Mouse (Mus musculus): Measurements from ENCODE around the gene Cep41. TPM values are rescaled to one million over a fixed set of nuclear protein-coding genes. Genes with fewer than 3 reads are reported as not detected.

Cep41 gene
- polyA plus RNA-seq, 1 experiment = 4.6 TPM

GRCm38 (mm10) chr6:30644462-30644861 is 49.1 kb downstream of the Cep41 start:
- TF ChIP-seq POLR2A (IDR thresholded peaks at IDR 0.05; ENCODE audit: borderline replicate concordance, extremely low read depth, low read depth, low read length) = no peak
- no peak for TF ChIP-seq CTCF (IDR thresholded peaks at IDR 0.05; ENCODE audit: insufficient read depth, low read length)
- 90% methylated on average over 3 of the region's 3 CpGs for WGBS
- no peak overlapping the region for H3K4me3 ChIP-seq (replicated peaks; ENCODE audit: extremely low read depth, low read depth, low read length)
- DNase-seq = no peak
- H3K4me1 ChIP-seq (ENCODE audit: control insufficient read depth, insufficient read depth, low read length) = peaks cover 2% of the 10 kb centered on the region

DNA sequence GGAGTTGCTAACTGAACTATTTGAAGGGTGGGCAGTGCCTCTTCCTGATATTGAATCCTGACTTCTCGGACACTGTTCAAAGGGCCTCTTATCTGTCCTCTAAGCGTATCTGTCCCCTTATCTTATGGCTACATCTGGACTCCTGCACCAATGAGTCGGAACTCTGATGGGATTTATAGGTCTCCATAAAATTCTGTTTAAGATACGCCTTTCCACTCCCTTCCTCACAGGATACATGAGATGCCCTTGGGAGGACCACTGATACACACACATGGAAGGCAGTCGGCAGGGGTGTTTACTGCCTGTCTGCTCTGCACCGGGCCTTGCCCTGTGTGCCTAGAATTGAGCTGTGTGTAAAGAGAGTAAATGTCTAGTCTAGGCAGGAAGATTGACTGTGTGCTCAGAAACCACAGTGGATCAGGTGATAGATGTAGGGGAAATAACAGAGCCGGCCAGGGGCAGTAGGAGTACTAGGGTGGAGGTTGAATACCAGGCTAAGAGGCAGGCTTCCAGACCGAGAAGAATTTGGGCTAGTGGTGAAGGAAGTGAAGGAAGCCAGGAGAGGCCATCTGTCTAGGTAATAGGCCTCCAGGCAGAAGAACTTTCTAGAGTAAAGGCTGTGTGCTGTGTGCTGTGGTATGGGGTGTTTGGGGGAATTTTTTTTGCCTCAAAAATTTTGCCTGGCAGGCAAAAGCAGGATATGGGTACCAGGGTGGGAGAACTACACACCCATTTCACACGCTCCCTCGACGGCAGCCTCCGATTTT is 49.7 kb downstream of the Cep41 start:
- 53% methylated on average over 12 of the region's 12 CpGs for WGBS
- no peak for DNase-seq
- Histone ChIP-seq H3K4me3 (replicated peaks; ENCODE audit: extremely low read depth, low read depth, low read length) (no peak overlapping the region), H3K4me1 (ENCODE audit: control insufficient read depth, insufficient read depth, low read length) (peaks cover 2% of the 10 kb centered on the region)
- TF ChIP-seq CTCF (IDR thresholded peaks at IDR 0.05; ENCODE audit: insufficient read depth, low read length) = no peak
- TF ChIP-seq POLR2A (IDR thresholded peaks at IDR 0.05; ENCODE audit: borderline replicate concordance, extremely low read depth, low read depth, low read length) = no peak

- H3K4me3 ChIP-seq (replicated peaks; ENCODE audit: extremely low read depth, low read depth, low read length) = no peak within 1 kb of the TSS
- TF ChIP-seq POLR2A (IDR thresholded peaks at IDR 0.05; ENCODE audit: borderline replicate concordance, extremely low read depth, low read depth, low read length) (no peak), CTCF (IDR thresholded peaks at IDR 0.05; ENCODE audit: insufficient read depth, low read length) (no peak)
- peaks cover 2% of the 10 kb centered on the region for H3K4me1 ChIP-seq (ENCODE audit: control insufficient read depth, insufficient read depth, low read length)
- WGBS = 87% methylated on average over 5 of the region's 5 CpGs
- no peak for DNase-seq
Measured at GRCm38 (mm10) chr6:30638674-30639268, 54.8 kb downstream of the Cep41 start, which contains the start of gene Cpa1. Gene Cpa1, plus strand, starts transcription at chr6:30639218.

DNA sequence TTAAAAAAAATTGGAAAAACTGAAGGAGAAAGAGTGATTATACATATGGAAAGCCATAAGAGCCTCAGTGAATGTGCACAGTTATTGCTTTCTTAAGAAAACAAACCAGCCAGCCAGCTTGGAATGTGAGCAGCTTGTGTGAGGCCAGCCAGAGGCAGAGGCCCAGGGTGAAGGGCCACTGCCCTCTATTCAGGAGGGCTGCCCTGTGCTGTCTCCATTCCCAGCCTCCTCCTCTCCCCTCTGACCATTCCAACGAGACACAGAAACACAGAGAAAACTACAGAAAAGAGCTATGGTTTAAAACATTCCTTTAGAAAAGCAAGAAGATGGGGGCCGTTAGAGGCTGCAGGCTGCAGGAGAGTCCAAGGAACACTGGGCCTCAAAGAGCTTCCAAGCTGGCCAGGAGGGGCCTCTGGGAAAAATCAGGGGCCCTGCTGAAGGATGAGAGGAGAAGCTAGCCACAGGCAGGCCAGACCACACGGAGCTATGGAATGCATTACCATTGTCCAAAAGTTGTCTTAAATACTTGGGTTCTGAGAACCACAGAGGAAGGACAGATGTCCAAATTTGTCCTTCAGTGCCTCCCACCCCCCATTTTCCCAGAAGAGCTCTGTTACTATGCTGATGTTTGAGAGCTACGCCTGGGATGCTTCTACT is 57.2 kb downstream of the Cep41 start:
- TF ChIP-seq POLR2A (IDR thresholded peaks at IDR 0.05; ENCODE audit: borderline replicate concordance, extremely low read depth, low read depth, low read length) (no peak), CTCF (IDR thresholded peaks at IDR 0.05; ENCODE audit: insufficient read depth, low read length) (no peak)
- no peaks in the 10 kb centered on the region for H3K4me1 ChIP-seq (ENCODE audit: control insufficient read depth, insufficient read depth, low read length)
- no peak for DNase-seq
- WGBS = 64% methylated on average over 4 of the region's 4 CpGs
- no peak overlapping the region for H3K4me3 ChIP-seq (replicated peaks; ENCODE audit: extremely low read depth, low read depth, low read length)

DNA sequence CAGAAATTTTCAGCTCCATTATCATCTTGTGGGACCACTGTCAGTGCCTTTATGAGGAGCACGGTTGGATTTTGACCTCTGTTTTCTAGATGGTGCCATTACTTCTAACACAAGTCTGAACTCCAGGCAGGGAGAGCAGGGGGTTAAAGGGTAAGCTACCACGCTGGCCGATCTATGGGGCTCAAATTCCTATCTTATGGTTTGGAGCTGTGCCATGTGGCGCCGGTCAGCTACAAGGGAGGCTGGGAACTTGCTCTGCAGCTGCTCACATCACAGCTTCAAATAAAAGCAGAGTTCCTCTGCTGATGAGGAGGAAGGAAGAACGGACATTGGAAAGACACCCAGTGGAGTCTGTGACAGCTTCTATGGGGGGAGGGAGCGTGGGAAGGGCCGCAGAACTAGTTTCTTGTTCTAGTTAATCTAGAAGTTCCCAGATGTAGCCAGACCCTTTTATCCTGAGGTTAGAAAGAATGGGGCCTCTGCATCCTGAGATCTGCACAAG is 58.1 kb downstream of the Cep41 start:
- no peak for DNase-seq
- WGBS = 40% methylated on average over 8 of the region's 8 CpGs

DNA sequence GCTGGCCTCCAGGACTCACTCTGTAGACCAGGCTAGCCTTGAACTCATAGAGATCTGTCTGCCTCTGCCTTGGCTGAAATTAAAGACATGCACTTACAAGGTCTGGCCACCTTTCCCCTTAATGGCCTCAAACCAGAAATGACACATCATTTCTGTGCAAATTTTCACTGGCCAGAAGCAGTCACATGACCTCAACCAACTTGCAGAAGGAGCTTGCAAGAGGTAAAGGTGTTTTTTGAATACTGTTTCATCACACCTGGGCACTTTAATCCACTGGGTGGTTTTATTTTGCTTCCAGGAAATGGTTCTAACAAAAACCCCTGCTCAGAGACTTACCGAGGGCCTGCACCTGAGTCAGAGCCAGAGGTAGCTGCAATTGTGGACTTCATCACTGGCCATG is 63.6 kb downstream of the Cep41 start:
- no peak for TF ChIP-seq CTCF (IDR thresholded peaks at IDR 0.05; ENCODE audit: insufficient read depth, low read length)
- no peak for TF ChIP-seq POLR2A (IDR thresholded peaks at IDR 0.05; ENCODE audit: borderline replicate concordance, extremely low read depth, low read depth, low read length)
- no peaks in the 10 kb centered on the region for H3K4me1 ChIP-seq (ENCODE audit: control insufficient read depth, insufficient read depth, low read length)
- no peak overlapping the region for H3K4me3 ChIP-seq (replicated peaks; ENCODE audit: extremely low read depth, low read depth, low read length)
- WGBS = 79% methylated on average over 1 of the region's 1 CpGs
- DNase-seq = no peak

More for the DNA sequence above, 58.1 kb downstream of the Cep41 start:
- TF ChIP-seq CTCF (IDR thresholded peaks at IDR 0.05; ENCODE audit: insufficient read depth, low read length) (no peak), POLR2A (IDR thresholded peaks at IDR 0.05; ENCODE audit: borderline replicate concordance, extremely low read depth, low read depth, low read length) (no peak)
- no peak overlapping the region for H3K4me3 ChIP-seq (replicated peaks; ENCODE audit: extremely low read depth, low read depth, low read length)
- H3K4me1 ChIP-seq (ENCODE audit: control insufficient read depth, insufficient read depth, low read length) = no peaks in the 10 kb centered on the region

- no peak for TF ChIP-seq CTCF (IDR thresholded peaks at IDR 0.05; ENCODE audit: insufficient read depth, low read length)
- no peak for TF ChIP-seq POLR2A (IDR thresholded peaks at IDR 0.05; ENCODE audit: borderline replicate concordance, extremely low read depth, low read depth, low read length)
- 54% methylated on average over 6 of the region's 6 CpGs for WGBS
- Histone ChIP-seq H3K4me3 (replicated peaks; ENCODE audit: extremely low read depth, low read depth, low read length) (no peak overlapping the region), H3K4me1 (ENCODE audit: control insufficient read depth, insufficient read depth, low read length) (no peaks in the 10 kb centered on the region)
- DNase-seq = no peak
Measured at GRCm38 (mm10) chr6:30628152-30628551, 65.4 kb downstream of the Cep41 start.

DNA sequence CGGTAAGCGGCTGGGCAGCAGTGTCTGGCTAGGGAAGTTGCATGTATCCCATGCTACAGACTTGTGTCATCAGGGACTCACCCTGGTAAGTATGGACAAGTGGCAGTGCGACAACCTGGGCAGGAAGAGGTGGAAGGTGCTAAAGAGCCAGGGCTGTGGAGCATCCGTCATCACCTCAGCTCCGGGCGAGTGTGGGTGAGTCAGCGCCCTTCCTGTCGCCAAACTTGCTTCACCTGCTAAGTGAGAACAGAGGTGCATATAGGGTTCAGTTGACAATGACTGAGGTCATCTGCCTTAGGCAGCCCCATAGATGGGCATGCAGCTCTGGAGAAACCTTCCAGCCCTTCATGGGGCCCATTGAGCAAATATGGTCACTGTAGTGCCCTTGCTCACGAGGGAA is 68.8 kb downstream of the Cep41 start:
- 81% methylated on average over 9 of the region's 9 CpGs for WGBS
- Histone ChIP-seq H3K4me1 (ENCODE audit: control insufficient read depth, insufficient read depth, low read length) (no peaks in the 10 kb centered on the region), H3K4me3 (replicated peaks; ENCODE audit: extremely low read depth, low read depth, low read length) (no peak overlapping the region)
- no peak for TF ChIP-seq CTCF (IDR thresholded peaks at IDR 0.05; ENCODE audit: insufficient read depth, low read length)
- no peak for TF ChIP-seq POLR2A (IDR thresholded peaks at IDR 0.05; ENCODE audit: borderline replicate concordance, extremely low read depth, low read depth, low read length)
- no peak for DNase-seq

- no peak overlapping the region for H3K4me3 ChIP-seq (replicated peaks; ENCODE audit: extremely low read depth, low read depth, low read length)
- TF ChIP-seq POLR2A (IDR thresholded peaks at IDR 0.05; ENCODE audit: borderline replicate concordance, extremely low read depth, low read depth, low read length) (no peak), CTCF (IDR thresholded peaks at IDR 0.05; ENCODE audit: insufficient read depth, low read length) (no peak)
- DNase-seq = no peak
- WGBS = 46% methylated on average over 4 of the region's 4 CpGs
- H3K4me1 ChIP-seq (ENCODE audit: control insufficient read depth, insufficient read depth, low read length) = no peaks in the 10 kb centered on the region
Measured at GRCm38 (mm10) chr6:30621986-30622389, 71.6 kb downstream of the Cep41 start.

All from lung, adult 2 months (tissue).